Mouse (Mus musculus): ENCODE results near the gene Dapp1. TPM values are rescaled to one million over a fixed set of nuclear protein-coding genes. Genes with fewer than 3 reads are reported as not detected.
"Not testable (repeated sequence)": the region's sequence is repeated elsewhere in the genome, so short reads cannot be mapped to it uniquely, and the experiment has no call there.

The Dapp1 gene
- total RNA-seq, 2 experiments from 2014 or later: 2.9 to 3.0 TPM

GRCm38 (mm10) chr3:137959456-137959855 is 21.9 kb downstream of the Dapp1 start:
- no peak for DNase-seq (ENCODE audit: low spot score in 2 of 2)
- intact Hi-C loops (cut with DNase I): no loop called here

GRCm38 (mm10) chr3:137958352-137958751 is 23.0 kb downstream of the Dapp1 start:
- intact Hi-C loops (cut with DNase I): no loop called here

GRCm38 (mm10) chr3:137957864-137958263 is 23.5 kb downstream of the Dapp1 start:
- no peak for DNase-seq (ENCODE audit: low spot score in 2 of 2)
- intact Hi-C loops (cut with DNase I): no loop called here

More at GRCm38 (mm10) chr3:137958352-137958751, 23.0 kb downstream of the Dapp1 start:
- DNase-seq (ENCODE audit: low spot score in 2 of 2): no peak

GRCm38 (mm10) chr3:137955560-137956081 is 25.7 kb downstream of the Dapp1 start:
- intact Hi-C loops (cut with DNase I): no loop called here

GRCm38 (mm10) chr3:137954256-137954916 is 27.0 kb downstream of the Dapp1 start:
- no peak for DNase-seq (ENCODE audit: low spot score in 2 of 2)
- intact Hi-C loops (cut with DNase I): no loop called here

More at GRCm38 (mm10) chr3:137955560-137956081, 25.7 kb downstream of the Dapp1 start:
- no peak for DNase-seq (ENCODE audit: low spot score in 2 of 2)

GRCm38 (mm10) chr3:137952914-137953880 is 28.1 kb downstream of the Dapp1 start:
- intact Hi-C loops (cut with DNase I): no loop called here
- DNase-seq (ENCODE audit: low spot score in 2 of 2): peak; percentile 79 to 93

- DNase-seq (ENCODE audit: low spot score in 2 of 2): peak in 1 of 2 experiments; percentile 49
- intact Hi-C loops (cut with DNase I): no loop called here
Observed at GRCm38 (mm10) chr3:137952225-137952913, 29.0 kb downstream of the Dapp1 start.

GRCm38 (mm10) chr3:137951819-137952218 is 29.5 kb downstream of the Dapp1 start:
- intact Hi-C loops (cut with DNase I): no loop called here
- no peak for DNase-seq (ENCODE audit: low spot score in 2 of 2)

GRCm38 (mm10) chr3:137951302-137951701 is 30.0 kb downstream of the Dapp1 start:
- intact Hi-C loops (cut with DNase I); DNase-seq (ENCODE audit: low spot score in 2 of 2): not testable (repeated sequence)

GRCm38 (mm10) chr3:137950191-137950885 is 31.0 kb downstream of the Dapp1 start:
- DNase-seq (ENCODE audit: low spot score in 2 of 2): no peak
- intact Hi-C loops (cut with DNase I): no loop called here

GRCm38 (mm10) chr3:137947525-137947924 is 33.8 kb downstream of the Dapp1 start:
- DNase-seq (ENCODE audit: low spot score in 2 of 2): no peak
- intact Hi-C loops (cut with DNase I): no loop called here

- intact Hi-C loops (cut with DNase I): no loop called here
- DNase-seq (ENCODE audit: low spot score in 2 of 2): no peak
Observed at GRCm38 (mm10) chr3:137946827-137947226, 34.5 kb downstream of the Dapp1 start.

GRCm38 (mm10) chr3:137943737-137944154 is 37.6 kb downstream of the Dapp1 start:
- DNase-seq (ENCODE audit: low spot score in 2 of 2): no peak
- intact Hi-C loops (cut with DNase I): no loop called here

- intact Hi-C loops (cut with DNase I): no loop called here
- no peak for DNase-seq (ENCODE audit: low spot score in 2 of 2)
Observed at GRCm38 (mm10) chr3:137942098-137942622, 39.2 kb downstream of the Dapp1 start.

GRCm38 (mm10) chr3:137941555-137941954 is 39.8 kb downstream of the Dapp1 start:
- intact Hi-C loops (cut with DNase I): no loop called here
- DNase-seq (ENCODE audit: low spot score in 2 of 2): no peak

- no peak for DNase-seq (ENCODE audit: low spot score in 2 of 2)
- intact Hi-C loops (cut with DNase I): no loop called here
Observed at GRCm38 (mm10) chr3:137940757-137941156, 40.6 kb downstream of the Dapp1 start.

- peak; percentile 48 for DNase-seq (ENCODE audit: low spot score in 2 of 2)
- intact Hi-C loops (cut with DNase I): loop anchor here (5.0 kb wide), 1 partner anchor 209 kb away; no protein-coding TSS in a partner anchor
Observed at GRCm38 (mm10) chr3:137938608-137939007, 42.7 kb downstream of the Dapp1 start.

- no peak for DNase-seq (ENCODE audit: low spot score in 2 of 2)
- intact Hi-C loops (cut with DNase I): loop anchor here (5.0 kb wide), 1 partner anchor 211 kb away; no protein-coding TSS in a partner anchor
Observed at GRCm38 (mm10) chr3:137936541-137936940, 44.8 kb downstream of the Dapp1 start.

Data from left cerebral cortex, postnatal 14 days (tissue).